Mouse (Mus musculus): Measurements from ENCODE around the gene Tnfsf9.

GRCm38 (mm10) chr17:57062548-57062947 is 42.6 kb upstream of the Tnfsf9 start:
- no peak for TF ChIP-seq CTCF (IDR thresholded peaks at IDR 0.05; ENCODE audit: control insufficient read depth, insufficient read depth, insufficient read length)
- no peak for TF ChIP-seq USF1 (IDR thresholded peaks at IDR 0.05; ENCODE audit: low read depth)
- TF ChIP-seq FOSL1 (IDR thresholded peaks at IDR 0.05; ENCODE audit: insufficient read depth, low read length, poor library complexity, severe bottlenecking), result no peak
- TF ChIP-seq MAX (IDR thresholded peaks at IDR 0.05), result no peak
- TF ChIP-seq MYOG (IDR thresholded peaks at IDR 0.05; ENCODE audit: control insufficient read depth, extremely low read depth, insufficient read length), result no peak
- no peak for TF ChIP-seq CEBPB (IDR thresholded peaks at IDR 0.05; ENCODE audit: low read depth)
